Mouse (Mus musculus) left cerebral cortex, postnatal 14 days (tissue): ENCODE measurements at regions not wholly inside any gene's neighbourhood (a gene's known extent, or its start where the extent isn't known, plus 50 kb on each side); places are given as distances from the start of the nearest gene placed in this dataset.
A peak's percentile ranks its signal among the peaks of the same experiment; 100 is the strongest.
"Not testable (repeated sequence)": the region's sequence is repeated elsewhere in the genome, so short reads cannot be mapped to it uniquely, and the experiment has no call there.

ENCODE experiments used
- DNase-seq, 2 experiments: peaks; one replicate each; pipeline ENCODE4 v3.0.0; 2021 to 2022; ENCODE audit warnings: low spot score in 2 of 2, mixed read lengths in 1 of 2
- intact Hi-C: fragments of 180-260 bp; cut with DNase I; formaldehyde crosslinking; loops from one replicate; pipeline ENCODE4 v1.15.1; 2025

DNA sequence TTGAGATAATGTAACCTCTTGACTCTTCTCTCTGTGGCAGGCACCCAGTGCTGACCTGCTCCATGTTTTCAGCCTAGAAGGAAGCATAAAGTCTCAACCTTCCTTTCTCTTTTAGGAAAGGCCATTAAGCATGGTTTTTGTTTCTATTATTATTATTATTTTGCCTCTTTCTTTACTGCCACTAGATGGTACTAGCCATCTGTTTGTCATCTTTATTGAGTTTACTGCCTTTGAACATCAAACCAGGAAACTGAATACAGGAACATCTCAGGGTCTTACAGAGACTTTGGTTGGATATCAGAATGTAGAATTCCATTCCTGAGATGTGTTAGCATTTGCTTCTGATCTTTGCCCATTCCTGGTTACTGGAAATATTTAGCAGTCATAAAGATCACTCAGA lies 268.8 kb downstream of the Tm4sf1 start:
- DNase-seq, result no peak
- intact Hi-C loops, result no loop called here

GRCm38 (mm10) chr3:57018171-57018570 lies 283.6 kb downstream of the Tm4sf1 start:
- intact Hi-C loops, result no loop called here

DNA sequence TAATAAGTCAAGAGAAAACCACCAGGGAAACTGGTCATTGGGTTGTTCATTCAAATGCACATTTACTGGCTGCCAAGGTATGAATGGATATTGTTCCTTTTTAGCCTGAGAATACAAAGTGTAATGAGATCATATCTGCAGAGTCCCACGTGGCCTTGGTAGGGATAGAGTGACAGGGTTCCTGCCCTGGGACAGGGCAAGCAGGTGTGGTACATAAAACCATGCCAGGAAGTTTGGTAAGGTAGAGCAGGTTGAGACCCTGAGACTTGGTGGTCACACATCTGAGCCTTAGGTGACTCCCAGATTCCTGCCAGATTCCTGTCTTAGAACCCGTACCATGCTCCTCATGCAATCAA lies 320.5 kb downstream of the Tm4sf1 start:
- intact Hi-C loops, result no loop called here
- no peak for DNase-seq

More at GRCm38 (mm10) chr3:57018171-57018570, 283.6 kb downstream of the Tm4sf1 start:
- DNase-seq, result no peak

DNA sequence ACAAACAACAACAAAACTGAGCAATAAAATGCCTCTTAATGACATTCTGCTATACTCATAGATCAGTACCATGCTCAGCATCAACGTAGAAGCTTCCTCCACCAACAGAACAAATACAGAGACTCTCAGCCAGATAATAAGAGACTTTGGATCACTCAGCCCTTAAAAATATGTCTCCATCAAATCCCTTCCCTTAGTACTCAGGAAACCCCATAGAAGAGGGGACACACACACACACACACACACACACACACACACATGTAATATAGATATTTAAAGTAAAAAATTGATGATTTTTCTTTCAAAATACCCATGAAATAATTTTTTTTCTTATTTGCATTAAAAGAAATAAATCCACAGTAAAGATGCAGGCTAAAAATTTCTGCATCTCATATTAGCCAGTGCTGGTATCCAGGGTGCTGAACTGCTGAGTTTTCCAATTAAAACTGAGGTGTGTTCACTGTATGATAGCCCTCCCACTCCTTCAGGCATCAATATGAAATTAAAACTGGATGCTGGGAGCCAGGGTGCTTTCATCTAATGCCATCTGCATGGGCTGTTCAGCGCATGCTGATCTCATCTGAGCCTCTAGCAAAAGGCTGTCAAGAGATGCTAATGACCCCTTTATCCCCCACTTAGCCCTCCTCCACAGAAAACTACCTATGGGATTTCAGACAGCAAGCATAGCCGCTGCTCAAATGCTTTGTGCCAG lies 321.0 kb downstream of the Tm4sf1 start:
- no peak for DNase-seq
- intact Hi-C loops, result no loop called here

GRCm38 (mm10) chr3:56966008-56966407 lies 335.8 kb downstream of the Tm4sf1 start:
- no peak for DNase-seq
- intact Hi-C loops, result no loop called here

GRCm38 (mm10) chr3:56965444-56965843 lies 336.3 kb downstream of the Tm4sf1 start:
- intact Hi-C loops, result no loop called here
- no peak for DNase-seq

DNA sequence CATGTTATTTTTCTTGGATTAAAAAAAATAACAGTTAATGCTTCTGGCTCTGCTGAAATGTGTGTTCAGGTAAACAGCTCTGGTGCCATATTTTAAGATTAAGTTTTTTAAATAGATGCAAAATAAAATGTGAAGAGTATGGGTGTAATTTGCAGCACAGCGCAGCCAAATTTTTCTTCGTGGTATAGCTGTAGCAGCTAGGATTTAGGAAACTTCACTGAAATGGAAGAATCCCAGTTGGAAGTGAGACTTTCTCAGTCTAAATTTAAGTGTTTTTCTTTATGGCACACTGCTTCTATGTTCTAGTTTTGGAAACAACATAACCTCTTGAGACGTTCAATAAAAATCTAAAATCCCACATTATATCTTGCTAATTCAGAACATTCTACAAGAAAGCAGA lies 337.6 kb downstream of the Tm4sf1 start:
- intact Hi-C loops, result no loop called here
- no peak for DNase-seq

- peak; percentile 33 to 67 for DNase-seq
- intact Hi-C loops, result no loop called here
Observed at GRCm38 (mm10) chr3:56963251-56963650, 338.5 kb downstream of the Tm4sf1 start.

GRCm38 (mm10) chr3:56962248-56963013 lies 339.4 kb downstream of the Tm4sf1 start:
- peak; percentile 69 to 90 for DNase-seq
- intact Hi-C loops, result no loop called here

DNA sequence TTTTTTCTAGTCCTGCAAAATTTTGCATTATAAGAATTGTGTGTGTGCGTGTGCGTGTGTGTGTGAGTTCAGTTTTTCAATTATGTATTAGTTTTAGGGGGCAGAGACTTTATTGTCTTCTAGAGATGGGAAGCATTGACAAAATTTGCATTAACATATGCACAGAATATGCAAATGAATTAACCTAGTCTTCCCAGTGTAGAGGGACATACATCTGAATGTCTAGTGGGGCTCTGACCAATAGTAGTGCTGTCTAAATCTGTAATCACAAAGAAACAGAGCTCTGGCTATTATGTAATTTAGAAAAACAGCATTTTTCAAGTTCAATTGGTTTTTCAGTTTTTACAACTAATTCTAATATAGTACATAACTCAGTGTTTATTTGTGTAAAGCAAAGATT lies 344.8 kb downstream of the Tm4sf1 start:
- intact Hi-C loops, result no loop called here
- no peak for DNase-seq

- no peak for DNase-seq
- intact Hi-C loops, result no loop called here
Observed at GRCm38 (mm10) chr3:56955799-56956121, 346.0 kb downstream of the Tm4sf1 start.

DNA sequence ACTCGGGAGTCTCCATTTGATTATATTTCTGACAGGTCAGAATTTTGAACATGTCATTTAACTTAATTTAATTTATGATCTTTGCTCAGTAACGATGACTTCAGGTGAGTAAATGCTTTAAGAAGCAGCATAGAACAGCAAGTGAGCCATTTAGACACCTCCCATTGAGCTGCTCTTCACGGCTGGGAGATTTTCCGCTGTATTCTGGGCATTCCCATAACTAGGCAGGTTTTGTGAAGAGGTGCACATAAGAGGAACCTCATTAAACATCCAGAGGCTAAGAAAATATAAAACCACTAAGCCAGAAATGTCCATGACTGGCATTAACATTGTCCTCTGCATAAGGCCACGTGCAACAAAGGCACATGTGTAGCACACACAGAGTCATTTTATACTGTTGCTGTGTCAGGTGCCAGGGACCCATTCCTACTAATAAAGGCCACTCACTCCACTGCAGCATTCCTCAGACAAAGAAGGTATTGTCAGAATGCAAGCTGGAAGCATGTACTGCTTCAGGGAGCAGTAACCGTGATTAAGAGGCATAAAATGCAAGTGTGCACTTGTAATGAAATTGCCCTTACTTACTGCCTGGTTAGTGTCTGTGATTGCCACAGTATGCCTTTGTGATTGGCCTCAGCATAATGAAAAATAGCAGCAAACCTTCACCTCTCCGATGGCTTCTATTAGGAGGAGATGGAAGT lies 346.5 kb downstream of the Tm4sf1 start:
- intact Hi-C loops, result no loop called here
- DNase-seq, result no peak

GRCm38 (mm10) chr3:56942557-56942956 lies 359.2 kb downstream of the Tm4sf1 start:
- intact Hi-C loops, DNase-seq: not testable (repeated sequence)

DNA sequence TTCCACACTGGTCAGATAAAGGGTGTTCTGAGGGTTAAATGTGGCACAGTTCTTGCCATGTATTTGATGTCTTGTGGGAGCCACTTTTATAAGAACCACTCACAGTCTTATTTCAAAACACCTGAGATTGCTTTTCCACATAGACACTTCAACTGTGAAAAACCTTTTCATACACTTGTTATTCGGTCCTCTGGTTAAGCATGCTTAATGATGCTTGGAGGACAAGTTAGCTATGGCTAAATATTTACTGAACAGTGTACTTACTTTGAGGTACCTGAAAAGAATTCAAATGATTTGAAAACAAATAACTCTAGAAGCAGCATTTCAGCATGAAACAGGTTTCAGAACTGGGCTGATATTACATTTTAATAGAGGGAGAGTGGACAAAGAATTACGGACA lies 372.8 kb downstream of the Tm4sf1 start:
- intact Hi-C loops, DNase-seq: not testable (repeated sequence)

- intact Hi-C loops, result no loop called here
- DNase-seq, result no peak
Observed at GRCm38 (mm10) chr3:56898491-56898890, 403.3 kb downstream of the Tm4sf1 start.

- intact Hi-C loops, result no loop called here
Observed at GRCm38 (mm10) chr3:56877062-56877461, 424.7 kb downstream of the Tm4sf1 start.

GRCm38 (mm10) chr3:56863591-56863990 lies 438.2 kb downstream of the Tm4sf1 start:
- DNase-seq, result peak in 1 of 2 experiments; percentile 7
- intact Hi-C loops, result no loop called here

More at GRCm38 (mm10) chr3:56877062-56877461, 424.7 kb downstream of the Tm4sf1 start:
- DNase-seq, result no peak

DNA sequence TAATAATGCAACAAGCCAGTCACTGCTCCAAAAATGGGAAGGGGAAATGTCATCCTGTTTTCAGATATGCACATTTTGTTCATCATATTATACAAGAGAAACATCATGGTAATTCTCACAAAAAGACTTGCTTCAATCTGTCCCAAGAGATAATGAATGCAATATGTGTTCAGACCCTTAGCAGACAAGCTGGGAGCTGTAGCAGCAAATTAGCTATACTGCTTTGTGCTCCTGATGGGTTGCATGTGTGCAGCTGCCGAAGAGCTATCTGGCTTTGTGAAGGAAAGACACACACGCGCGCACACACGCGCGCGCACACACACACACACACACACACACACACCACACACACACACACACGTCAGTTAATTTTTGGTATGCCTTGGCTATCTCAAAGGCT lies 441.9 kb downstream of the Tm4sf1 start:
- DNase-seq, result peak in 1 of 2 experiments; percentile 9
- intact Hi-C loops, result no loop called here

GRCm38 (mm10) chr3:56845462-56845770 lies 456.4 kb downstream of the Tm4sf1 start:
- intact Hi-C loops, result no loop called here
- no peak for DNase-seq

DNA sequence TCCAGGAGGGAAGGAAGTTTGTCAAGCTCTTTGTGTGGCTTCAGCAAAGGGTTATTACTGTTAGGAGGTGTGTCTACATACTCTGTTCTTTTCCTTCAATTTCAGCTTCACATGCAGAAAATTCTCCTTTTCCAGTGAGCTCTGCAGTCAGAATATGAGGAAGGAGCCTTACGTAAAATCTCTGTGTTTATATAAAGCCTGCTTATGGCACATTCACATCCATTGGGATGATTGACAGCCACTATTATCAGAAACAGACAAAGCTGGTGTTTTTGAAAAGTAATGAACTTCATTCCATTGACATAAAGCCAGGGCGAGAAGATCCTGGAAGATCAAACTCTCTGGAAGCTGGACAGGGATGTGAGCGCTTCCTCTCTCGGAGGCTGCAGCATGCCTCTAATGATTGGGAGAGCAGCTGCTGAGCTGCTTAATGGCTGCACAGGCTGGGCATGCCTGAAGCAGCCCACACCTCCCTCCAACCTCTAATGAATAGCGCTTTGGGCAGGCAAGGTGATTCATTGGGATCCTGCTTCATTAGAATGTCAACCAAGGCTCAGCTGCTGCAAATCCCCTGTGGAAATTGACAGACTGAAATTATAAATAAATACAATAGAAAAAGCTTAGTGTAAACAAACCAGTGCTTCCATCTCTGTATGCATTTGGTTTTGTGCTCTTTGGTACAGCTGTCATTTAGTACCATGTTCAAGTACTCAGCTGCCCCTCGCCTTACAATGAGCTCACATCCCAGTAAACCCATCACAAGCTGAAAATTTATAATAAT lies 456.9 kb downstream of the Tm4sf1 start:
- DNase-seq, result no peak
- intact Hi-C loops, result no loop called here
